Mouse (Mus musculus): ENCODE results near the gene Bcl2l12. TPM values are rescaled to one million over a fixed set of nuclear protein-coding genes. Genes with fewer than 3 reads are reported as not detected.

Gene Bcl2l12
- polyA plus RNA-seq, 1 experiment: 16.0 TPM

DNA sequence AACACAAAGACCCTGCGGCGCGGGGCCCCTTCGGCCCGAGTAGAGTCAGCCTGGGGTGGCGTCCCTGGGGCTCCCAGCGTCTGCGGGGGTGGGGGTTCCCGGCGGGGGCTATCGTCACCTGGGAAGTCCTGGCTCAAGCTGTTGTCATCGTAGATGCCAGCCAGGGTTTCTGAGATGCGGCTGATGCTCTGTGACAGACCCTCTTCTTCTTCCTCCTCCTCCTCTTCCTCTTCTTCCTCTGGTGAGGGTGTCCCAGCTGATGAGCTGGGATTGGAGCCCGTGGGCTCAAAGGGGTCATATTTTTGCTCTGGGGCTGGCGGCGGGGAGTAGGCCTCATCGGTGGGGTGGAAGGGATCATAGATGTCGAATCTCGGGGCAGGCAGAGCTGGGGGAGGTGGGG is 9.9 kb upstream of the Bcl2l12 start:
- no peak for TF ChIP-seq CTCF (IDR thresholded peaks at IDR 0.05; ENCODE audit: low read depth, low read length)
- H3K27ac ChIP-seq (ENCODE audit: insufficient read depth, low read depth, low read length): no peak overlapping the region
- H3K4me3 ChIP-seq (ENCODE audit: insufficient read depth, low read length): no peak overlapping the region
- H3K4me1 ChIP-seq (ENCODE audit: control insufficient read depth, insufficient read depth, low read length): no peaks in the 10 kb centered on the region

DNA sequence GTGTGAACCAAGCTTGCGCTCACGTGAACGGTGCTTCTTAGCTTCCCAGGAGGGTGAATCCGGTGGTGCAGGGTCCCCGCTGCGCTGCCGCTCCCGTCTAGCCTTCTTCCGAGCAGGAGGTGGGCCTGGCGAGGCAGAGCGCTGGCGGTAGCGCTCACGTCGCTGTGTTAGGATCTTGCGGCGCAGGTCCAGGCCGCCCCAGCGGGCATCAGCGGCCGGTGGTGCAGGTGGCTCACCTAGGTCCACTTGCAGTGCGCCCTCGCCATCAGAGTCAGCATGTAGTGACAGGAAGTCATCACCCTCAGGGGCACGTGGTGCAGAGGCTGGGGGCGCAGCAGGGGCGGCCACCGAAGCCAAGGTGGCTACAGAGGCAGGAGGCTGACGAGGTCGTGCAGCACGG is 9.3 kb upstream of the Bcl2l12 start:
- no peaks in the 10 kb centered on the region for H3K4me1 ChIP-seq (ENCODE audit: control insufficient read depth, insufficient read depth, low read length)
- H3K4me3 ChIP-seq (ENCODE audit: insufficient read depth, low read length): no peak overlapping the region
- no peak overlapping the region for H3K27ac ChIP-seq (ENCODE audit: insufficient read depth, low read depth, low read length)
- TF ChIP-seq POLR2A (IDR thresholded peaks at IDR 0.05; ENCODE audit: borderline replicate concordance, low read depth, low read length) (no peak), CTCF (IDR thresholded peaks at IDR 0.05; ENCODE audit: low read depth, low read length) (no peak)

DNA sequence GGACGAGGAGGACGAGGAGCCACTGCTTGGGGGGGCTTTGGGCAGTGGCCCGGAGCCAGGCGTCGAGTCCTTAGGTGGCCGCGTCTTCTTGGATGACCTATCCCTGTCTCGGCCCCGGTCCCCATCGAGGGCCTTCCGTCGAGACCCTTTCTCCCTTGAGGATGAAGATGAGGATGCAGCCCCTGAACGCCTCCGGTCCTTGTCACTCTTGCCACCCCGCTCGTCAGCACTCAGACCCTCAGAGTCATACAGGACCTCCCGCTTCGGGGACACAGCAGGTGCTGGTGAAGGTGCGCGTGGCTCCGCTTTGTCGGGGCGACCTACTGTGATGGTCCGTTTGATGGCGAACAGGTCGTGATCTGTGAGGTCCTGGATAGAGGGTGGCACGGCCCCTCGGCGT is 8.6 kb upstream of the Bcl2l12 start:
- H3K4me1 ChIP-seq (ENCODE audit: control insufficient read depth, insufficient read depth, low read length): no peaks in the 10 kb centered on the region
- no peak for TF ChIP-seq POLR2A (IDR thresholded peaks at IDR 0.05; ENCODE audit: borderline replicate concordance, low read depth, low read length)
- TF ChIP-seq CTCF (IDR thresholded peaks at IDR 0.05; ENCODE audit: low read depth, low read length): no peak
- no peak overlapping the region for H3K4me3 ChIP-seq (ENCODE audit: insufficient read depth, low read length)
- H3K27ac ChIP-seq (ENCODE audit: insufficient read depth, low read depth, low read length): no peak overlapping the region

DNA sequence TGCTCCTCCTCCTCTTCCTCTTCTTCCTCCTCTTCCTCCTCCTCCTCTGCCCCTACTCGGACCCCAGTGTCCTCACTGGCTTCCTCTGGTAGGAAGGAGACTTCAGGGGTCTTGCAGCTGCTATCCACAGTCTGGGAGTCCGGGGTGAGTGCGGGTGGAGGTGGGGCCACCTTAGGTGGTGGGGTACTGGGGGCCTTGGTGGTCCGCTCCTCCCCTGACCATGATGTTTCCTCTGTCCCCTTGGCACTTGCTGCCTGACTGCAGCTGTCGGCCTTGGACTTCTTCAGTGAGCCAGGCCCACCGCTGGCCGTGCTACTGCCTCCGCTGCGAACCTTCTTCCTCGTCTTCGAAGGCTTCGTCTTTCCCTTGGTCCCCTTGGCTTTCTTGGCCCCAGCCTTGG is 8.0 kb upstream of the Bcl2l12 start:
- no peak overlapping the region for H3K27ac ChIP-seq (ENCODE audit: insufficient read depth, low read depth, low read length)
- no peaks in the 10 kb centered on the region for H3K4me1 ChIP-seq (ENCODE audit: control insufficient read depth, insufficient read depth, low read length)
- TF ChIP-seq CTCF (IDR thresholded peaks at IDR 0.05; ENCODE audit: low read depth, low read length): no peak
- TF ChIP-seq POLR2A (IDR thresholded peaks at IDR 0.05; ENCODE audit: borderline replicate concordance, low read depth, low read length): no peak

DNA sequence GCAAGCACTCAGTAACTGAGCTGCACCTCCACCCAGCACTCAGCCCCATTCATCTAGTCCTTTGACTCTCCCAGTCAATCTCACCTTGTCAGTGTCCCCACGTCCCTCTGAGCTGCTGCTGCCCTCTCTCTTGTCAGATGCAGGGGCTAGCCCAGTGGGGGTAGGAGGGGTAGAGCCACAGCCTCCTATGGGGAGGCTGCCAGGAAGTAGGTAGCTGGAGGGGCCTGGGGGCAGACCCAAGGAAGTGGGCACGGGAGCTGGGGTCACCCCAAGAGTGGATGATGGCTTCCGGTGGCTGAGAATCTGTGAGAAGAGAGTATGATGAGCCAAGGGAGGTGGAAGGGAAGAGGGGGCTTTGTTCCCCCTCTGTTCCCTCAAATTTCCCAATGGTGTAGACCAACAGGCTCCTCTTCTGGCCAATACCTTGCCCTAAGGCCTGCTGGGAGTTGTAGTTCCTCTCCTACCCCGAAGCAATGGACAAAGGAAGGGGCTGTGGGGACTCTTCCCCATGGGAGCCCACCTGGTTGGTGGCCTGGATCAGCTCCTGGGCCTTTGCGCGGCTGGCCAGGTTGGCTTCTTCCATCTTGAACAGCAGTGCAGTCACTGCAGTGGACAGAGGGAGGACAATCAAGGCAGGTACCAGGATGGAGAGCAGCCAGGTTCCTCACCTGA is 6.9 kb upstream of the Bcl2l12 start:
- no peaks in the 10 kb centered on the region for H3K4me1 ChIP-seq (ENCODE audit: control insufficient read depth, insufficient read depth, low read length)

More for the DNA sequence above, 8.0 kb upstream of the Bcl2l12 start:
- H3K4me3 ChIP-seq (ENCODE audit: insufficient read depth, low read length): no peak overlapping the region

DNA sequence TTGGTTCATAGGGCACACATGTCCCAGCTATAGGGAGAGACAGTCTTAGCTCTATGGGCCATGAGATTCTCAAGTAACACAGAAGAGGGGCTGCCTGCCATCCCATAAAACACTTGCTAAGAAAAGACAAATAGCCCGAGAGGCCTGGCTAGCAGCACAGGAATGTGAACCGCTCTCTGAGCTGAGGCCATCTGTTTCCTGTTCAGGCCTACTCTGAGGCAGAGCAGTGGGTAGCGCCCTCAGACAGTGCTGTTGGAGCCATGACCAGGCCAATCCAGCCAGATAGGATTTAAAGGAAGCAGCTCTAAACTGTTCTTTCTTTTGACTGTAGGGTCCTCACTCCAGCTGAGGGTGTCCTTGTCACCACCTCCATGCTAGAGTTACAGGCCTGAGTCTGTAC is 6.0 kb upstream of the Bcl2l12 start:
- no peak overlapping the region for H3K27ac ChIP-seq (ENCODE audit: insufficient read depth, low read depth, low read length)
- TF ChIP-seq CTCF (IDR thresholded peaks at IDR 0.05; ENCODE audit: low read depth, low read length): no peak
- no peak for TF ChIP-seq POLR2A (IDR thresholded peaks at IDR 0.05; ENCODE audit: borderline replicate concordance, low read depth, low read length)
- H3K4me1 ChIP-seq (ENCODE audit: control insufficient read depth, insufficient read depth, low read length): no peaks in the 10 kb centered on the region
- no peak overlapping the region for H3K4me3 ChIP-seq (ENCODE audit: insufficient read depth, low read length)

More for the DNA sequence above, 6.9 kb upstream of the Bcl2l12 start:
- Histone ChIP-seq H3K4me3 (ENCODE audit: insufficient read depth, low read length) (no peak overlapping the region), H3K27ac (ENCODE audit: insufficient read depth, low read depth, low read length) (no peak overlapping the region)
- TF ChIP-seq POLR2A (IDR thresholded peaks at IDR 0.05; ENCODE audit: borderline replicate concordance, low read depth, low read length) (no peak), CTCF (IDR thresholded peaks at IDR 0.05; ENCODE audit: low read depth, low read length) (no peak)

DNA sequence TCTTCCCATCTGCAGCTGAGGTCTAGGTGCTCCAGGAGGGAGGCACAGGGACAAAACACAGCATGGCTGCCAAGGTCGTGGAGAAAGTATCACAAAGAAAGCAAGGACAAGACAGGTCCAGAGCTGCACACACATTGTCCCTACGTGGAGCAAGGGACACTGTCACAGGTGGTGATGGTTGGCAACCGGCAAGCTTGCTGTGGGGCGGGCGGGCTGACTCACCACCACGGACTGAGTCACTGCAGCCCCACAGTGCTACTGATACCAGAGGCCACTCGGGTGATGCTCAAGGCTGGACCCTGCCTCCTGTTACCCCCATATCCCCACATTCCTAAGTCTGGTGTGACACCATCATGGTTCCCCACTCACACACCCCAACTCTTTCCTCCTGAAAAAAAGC is 3.9 kb upstream of the Bcl2l12 start:
- Histone ChIP-seq H3K4me1 (ENCODE audit: control insufficient read depth, insufficient read depth, low read length) (peaks cover 4% of the 10 kb centered on the region; the same call in 1 of the 2 replicates), H3K27ac (ENCODE audit: insufficient read depth, low read depth, low read length) (no peak overlapping the region), H3K4me3 (ENCODE audit: insufficient read depth, low read length) (no peak overlapping the region)
- no peak for TF ChIP-seq POLR2A (IDR thresholded peaks at IDR 0.05; ENCODE audit: borderline replicate concordance, low read depth, low read length)
- no peak for TF ChIP-seq CTCF (IDR thresholded peaks at IDR 0.05; ENCODE audit: low read depth, low read length)

DNA sequence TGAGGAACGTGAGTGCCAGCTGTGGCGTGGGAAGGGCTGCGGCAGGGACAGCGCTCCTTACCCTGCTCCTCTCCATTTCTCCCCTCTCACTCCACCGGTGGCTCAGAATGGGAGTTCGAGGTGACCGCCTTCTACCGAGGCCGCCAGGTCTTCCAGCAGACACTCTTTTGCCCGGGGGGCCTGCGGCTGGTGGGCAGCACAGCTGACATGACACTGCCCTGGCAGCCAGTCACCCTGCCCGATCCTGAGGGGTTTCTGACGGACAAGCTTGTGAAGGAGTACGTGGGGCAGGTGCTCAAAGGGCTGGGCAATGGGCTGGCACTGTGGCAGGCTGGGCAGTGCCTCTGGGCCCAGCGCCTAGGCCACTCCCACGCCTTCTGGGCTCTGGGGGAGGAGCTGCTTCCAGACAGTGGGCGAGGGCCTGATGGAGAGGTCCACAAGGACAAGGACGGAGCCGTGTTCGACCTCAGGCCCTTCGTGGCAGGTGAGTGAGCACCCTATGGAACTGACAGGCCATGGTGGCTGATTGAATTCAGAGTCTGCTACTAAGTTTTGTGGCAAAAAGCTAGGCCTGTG is 2.1 kb upstream of the Bcl2l12 start:
- Histone ChIP-seq H3K4me1 (ENCODE audit: control insufficient read depth, insufficient read depth, low read length) (peaks cover 7% of the 10 kb centered on the region), H3K27ac (ENCODE audit: insufficient read depth, low read depth, low read length) (no peak overlapping the region), H3K4me3 (ENCODE audit: insufficient read depth, low read length) (no peak overlapping the region)
- TF ChIP-seq CTCF (IDR thresholded peaks at IDR 0.05; ENCODE audit: low read depth, low read length): no peak
- TF ChIP-seq POLR2A (IDR thresholded peaks at IDR 0.05; ENCODE audit: borderline replicate concordance, low read depth, low read length): no peak

DNA sequence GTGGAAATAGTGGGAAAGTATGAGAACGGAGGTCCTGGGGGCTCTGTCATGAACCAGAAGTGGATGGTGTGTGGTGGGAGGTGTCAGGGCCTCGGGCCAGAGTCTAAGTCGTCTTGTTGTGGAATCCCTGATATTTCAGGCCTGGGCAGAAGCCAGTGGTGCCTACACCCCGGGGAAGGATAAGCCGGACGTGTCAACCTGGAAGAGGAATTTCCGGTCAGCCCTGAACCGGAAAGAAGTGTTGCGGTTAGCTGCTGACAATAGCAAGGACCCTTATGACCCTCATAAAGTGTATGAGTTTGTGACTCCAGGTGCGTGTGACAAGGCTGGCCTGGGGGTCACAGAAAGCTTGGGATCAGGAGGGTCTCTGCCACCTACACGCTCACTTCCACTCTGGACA is 1.2 kb upstream of the Bcl2l12 start:
- Histone ChIP-seq H3K4me1 (ENCODE audit: control insufficient read depth, insufficient read depth, low read length) (peaks cover 7% of the 10 kb centered on the region), H3K4me3 (ENCODE audit: insufficient read depth, low read length) (no peak overlapping the region), H3K27ac (ENCODE audit: insufficient read depth, low read depth, low read length) (no peak overlapping the region)
- TF ChIP-seq POLR2A (IDR thresholded peaks at IDR 0.05; ENCODE audit: borderline replicate concordance, low read depth, low read length) (no peak), CTCF (IDR thresholded peaks at IDR 0.05; ENCODE audit: low read depth, low read length) (no peak)

DNA sequence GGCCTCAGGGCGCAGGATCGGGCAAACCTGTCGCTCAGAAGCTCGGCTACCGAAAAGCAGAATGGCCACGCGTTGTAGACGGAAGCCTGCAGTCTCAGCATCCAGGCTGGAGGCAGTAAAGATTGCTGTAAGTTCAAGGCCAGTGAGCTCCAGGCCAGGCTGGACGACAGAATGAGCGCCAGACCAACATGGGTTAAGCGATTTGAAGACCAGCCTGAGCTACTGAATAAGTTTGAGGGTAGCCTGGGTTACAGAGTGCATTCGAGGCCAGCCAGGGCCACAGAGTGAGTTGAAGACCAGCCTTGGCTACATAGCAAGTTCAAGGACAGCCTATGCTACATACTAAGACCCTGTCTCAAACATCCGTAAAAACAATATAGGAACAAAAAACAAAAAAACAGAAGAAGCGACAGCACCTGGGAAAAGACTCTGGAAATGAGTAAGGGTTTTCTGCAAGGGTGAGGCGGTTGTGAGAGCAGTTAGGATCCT is 528 bp downstream of the Bcl2l12 start:
- peak overlapping the region; percentile 88 for H3K27ac ChIP-seq (ENCODE audit: insufficient read depth, low read depth, low read length)
- TF ChIP-seq POLR2A (IDR thresholded peaks at IDR 0.05; ENCODE audit: borderline replicate concordance, low read depth, low read length): no peak
- TF ChIP-seq CTCF (IDR thresholded peaks at IDR 0.05; ENCODE audit: low read depth, low read length): no peak

More for the DNA sequence above, 528 bp downstream of the Bcl2l12 start:
- H3K4me3 ChIP-seq (ENCODE audit: insufficient read depth, low read length): peak overlapping the region; percentile 83
- H3K4me1 ChIP-seq (ENCODE audit: control insufficient read depth, insufficient read depth, low read length): peaks cover 7% of the 10 kb centered on the region

Measured in bone marrow macrophage, adult 2 months (primary cell).